Mouse (Mus musculus) kidney, embryonic 16.5 days (tissue): Measurements from ENCODE around the gene Gpr158. TPM values are rescaled to one million over a fixed set of nuclear protein-coding genes. Genes with fewer than 3 reads are reported as not detected.

Experiments used
- polyA plus RNA-seq: library from polyadenylated mRNA; unstranded; fragments of >200 nt; fragmentation: Nextera tagmentation; extraction: Ambion mirVana; gene quantifications from 2 replicates; pipeline ENCODE4 v1.2.1, GENCODE M21; 2015

The Gpr158 gene
- polyA plus RNA-seq, 1 experiment from 2014 or later, result not detected

Other genes starting within 250 kb of the Gpr158 start
- 0.29 TPM in 1 of 2 replicates, not detected in the other for gene Enkur, start 162.2 kb upstream of the Gpr158 start, polyA plus RNA-seq
- gene Thnsl1, start 161.8 kb upstream of the Gpr158 start, polyA plus RNA-seq, result 7.6 and 7.9 TPM in 2 replicates